Mouse (Mus musculus) heart, postnatal 25 days (tissue): ENCODE data around the gene Intu. TPM values are rescaled to one million over a fixed set of nuclear protein-coding genes. Genes with fewer than 3 reads are reported as not detected.

Experiments
- DNase-seq: peaks from one replicate; pipeline ENCODE4 v3.0.0; 2022; ENCODE audit warnings: low spot score
- intact Hi-C: fragments of 180-260 bp; cut with DNase I; formaldehyde crosslinking; loops from one replicate; pipeline ENCODE4 v1.15.1; 2025
- total RNA-seq, 2 experiments: library from RNA; stranded (reverse); gene quantifications; 2 replicates each; pipeline ENCODE4 v1.2.3; 2021

The Intu gene
- total RNA-seq: 10 to 100 TPM; 12.7 to 18.2 TPM

GRCm38 (mm10) chr3:40531286-40532141 lies at the start of gene Intu:
Gene Intu, plus strand, starts transcription at chr3:40531286.
- intact Hi-C loops: no loop called here

GRCm38 (mm10) chr3:40483221-40483654 lies 47.8 kb upstream of the Intu start:
- intact Hi-C loops: no loop called here

More at GRCm38 (mm10) chr3:40531286-40532141, at the start of gene Intu:
- DNase-seq: peak; percentile 42

GRCm38 (mm10) chr3:40487381-40487780 lies 43.7 kb upstream of the Intu start:
- intact Hi-C loops: no loop called here
- DNase-seq: no peak

More at GRCm38 (mm10) chr3:40483221-40483654, 47.8 kb upstream of the Intu start:
- DNase-seq: no peak

GRCm38 (mm10) chr3:40491742-40492141 lies 39.3 kb upstream of the Intu start:
- no peak for DNase-seq
- intact Hi-C loops: no loop called here

GRCm38 (mm10) chr3:40498898-40499297 lies 32.2 kb upstream of the Intu start:
- DNase-seq: no peak
- intact Hi-C loops: no loop called here

GRCm38 (mm10) chr3:40500157-40500808 lies 30.8 kb upstream of the Intu start:
- intact Hi-C loops: no loop called here

GRCm38 (mm10) chr3:40504377-40504776 lies 26.7 kb upstream of the Intu start:
- DNase-seq: no peak
- intact Hi-C loops: no loop called here

More at GRCm38 (mm10) chr3:40500157-40500808, 30.8 kb upstream of the Intu start:
- DNase-seq: no peak

- DNase-seq: no peak
- intact Hi-C loops: no loop called here
These were observed 25.6 kb upstream of the Intu start for GRCm38 (mm10) chr3:40505451-40506014.

- DNase-seq: no peak
- intact Hi-C loops: no loop called here
These were observed 22.0 kb upstream of the Intu start for GRCm38 (mm10) chr3:40508927-40509576.

GRCm38 (mm10) chr3:40510567-40510966 lies 20.5 kb upstream of the Intu start:
- DNase-seq: no peak
- intact Hi-C loops: no loop called here

GRCm38 (mm10) chr3:40512936-40513829 lies 17.9 kb upstream of the Intu start:
- no peak for DNase-seq
- intact Hi-C loops: no loop called here

GRCm38 (mm10) chr3:40518240-40518639 lies 12.8 kb upstream of the Intu start:
- DNase-seq: no peak
- intact Hi-C loops: no loop called here

- intact Hi-C loops: no loop called here
- DNase-seq: no peak
These were observed 11.5 kb upstream of the Intu start for GRCm38 (mm10) chr3:40519555-40519954.

- DNase-seq: no peak
- intact Hi-C loops: no loop called here
These were observed 10.5 kb upstream of the Intu start for GRCm38 (mm10) chr3:40520567-40520966.

GRCm38 (mm10) chr3:40522446-40522845 lies 8.6 kb upstream of the Intu start:
- intact Hi-C loops: no loop called here
- DNase-seq: no peak

- intact Hi-C loops: no loop called here
- DNase-seq: no peak
These were observed 8.2 kb upstream of the Intu start for GRCm38 (mm10) chr3:40522846-40523245.

GRCm38 (mm10) chr3:40523371-40523783 lies 7.7 kb upstream of the Intu start:
- intact Hi-C loops: no loop called here
- DNase-seq: no peak

GRCm38 (mm10) chr3:40524841-40525240 lies 6.2 kb upstream of the Intu start:
- intact Hi-C loops: loop anchor here (5.0 kb wide), 2 partner anchors 222 to 427 kb away; no protein-coding TSS in a partner anchor
- no peak for DNase-seq

- intact Hi-C loops: loop anchor here (5.0 kb wide), 2 partner anchors 222 to 427 kb away; no protein-coding TSS in a partner anchor
- no peak for DNase-seq
These were observed 5.7 kb upstream of the Intu start for GRCm38 (mm10) chr3:40525341-40525740.
